Mouse (Mus musculus): ENCODE measurements at regions not wholly inside any gene's neighbourhood (a gene's known extent, or its start where the extent isn't known, plus 50 kb on each side); places are given as distances from the start of the nearest gene placed in this dataset.

DNA sequence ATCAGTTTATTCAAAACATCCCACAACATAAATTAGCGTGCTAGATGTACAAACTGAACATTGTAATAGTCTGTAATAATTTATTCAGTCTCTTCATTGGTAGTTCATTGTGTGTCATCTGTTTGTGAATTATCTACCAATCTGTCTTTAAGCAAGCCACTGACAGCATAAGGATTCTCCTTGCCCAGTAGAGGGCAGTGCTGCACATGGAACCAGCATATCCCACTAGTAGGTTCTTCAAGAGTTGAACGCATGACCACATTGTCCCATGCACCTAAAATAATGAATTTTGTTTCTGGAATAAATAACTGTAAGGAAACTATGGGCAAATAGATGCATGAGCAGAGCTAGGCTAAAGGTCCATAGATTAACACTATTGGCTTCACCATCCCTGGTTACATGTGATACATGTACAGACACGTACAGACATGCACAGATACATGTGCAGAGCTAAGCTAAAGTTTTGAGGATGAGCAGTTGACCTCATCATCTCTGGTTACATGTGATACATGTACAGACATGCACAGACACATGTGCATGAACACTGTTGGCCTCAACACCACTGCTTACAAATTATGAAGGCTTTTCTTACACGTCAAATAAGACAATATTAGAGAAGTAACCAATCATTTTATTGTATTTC is 143.0 kb upstream of the Ctnnd2 start:
- DNase-seq (ENCODE audit: extremely low spot score in 1 of 2, low spot score in 2 of 2): peak; percentile 65 to 79
- no peak overlapping the region for H3K27ac ChIP-seq
- TF ChIP-seq CTCF (IDR thresholded peaks at IDR 0.05): peak; percentile 91
- H3K4me3 ChIP-seq: no peak overlapping the region
- intact Hi-C loops (cut with DNase I): loop anchor here (2.0 to 10.0 kb wide), 5 partner anchors 143 to 1235 kb away; partner anchors contain the start of gene Ctnnd2

DNA sequence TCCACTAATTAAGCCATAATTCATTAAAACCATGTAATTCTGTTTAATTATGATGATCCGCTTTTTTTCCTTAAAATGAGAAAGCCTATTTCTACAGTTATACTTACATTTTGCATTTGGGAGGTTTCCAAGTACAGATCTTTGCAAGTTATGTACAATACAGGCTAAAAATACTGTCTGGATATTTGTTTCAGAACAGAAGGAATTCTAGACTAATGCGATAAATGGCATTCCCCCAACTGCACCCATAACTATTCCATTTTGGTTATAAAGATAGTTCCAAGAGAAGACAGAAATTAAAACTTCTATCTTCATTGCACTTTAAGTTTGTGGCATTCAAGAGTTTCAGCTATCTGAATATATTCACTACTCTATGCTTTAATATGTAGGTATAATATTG is 137.0 kb upstream of the Ctnnd2 start:
- TF ChIP-seq CTCF (IDR thresholded peaks at IDR 0.05): no peak
- DNase-seq (ENCODE audit: extremely low spot score in 1 of 2, low spot score in 2 of 2): no peak

GRCm38 (mm10) chr15:30050851-30051250 is 121.5 kb upstream of the Ctnnd2 start:
- no peak for TF ChIP-seq CTCF (IDR thresholded peaks at IDR 0.05)
- H3K27ac ChIP-seq: no peak overlapping the region
- H3K4me3 ChIP-seq: no peak overlapping the region
- intact Hi-C loops (cut with DNase I): no loop called here
- no peak for DNase-seq (ENCODE audit: extremely low spot score in 1 of 2, low spot score in 2 of 2)

More for the DNA sequence above, 137.0 kb upstream of the Ctnnd2 start:
- H3K4me3 ChIP-seq: no peak overlapping the region
- no peak overlapping the region for H3K27ac ChIP-seq
- intact Hi-C loops (cut with DNase I): no loop called here

GRCm38 (mm10) chr15:30059808-30060207 is 112.6 kb upstream of the Ctnnd2 start:
- no peak for DNase-seq (ENCODE audit: extremely low spot score in 1 of 2, low spot score in 2 of 2)
- intact Hi-C loops (cut with DNase I): no loop called here
- H3K4me3 ChIP-seq: no peak overlapping the region
- no peak for TF ChIP-seq CTCF (IDR thresholded peaks at IDR 0.05)
- no peak overlapping the region for H3K27ac ChIP-seq

DNA sequence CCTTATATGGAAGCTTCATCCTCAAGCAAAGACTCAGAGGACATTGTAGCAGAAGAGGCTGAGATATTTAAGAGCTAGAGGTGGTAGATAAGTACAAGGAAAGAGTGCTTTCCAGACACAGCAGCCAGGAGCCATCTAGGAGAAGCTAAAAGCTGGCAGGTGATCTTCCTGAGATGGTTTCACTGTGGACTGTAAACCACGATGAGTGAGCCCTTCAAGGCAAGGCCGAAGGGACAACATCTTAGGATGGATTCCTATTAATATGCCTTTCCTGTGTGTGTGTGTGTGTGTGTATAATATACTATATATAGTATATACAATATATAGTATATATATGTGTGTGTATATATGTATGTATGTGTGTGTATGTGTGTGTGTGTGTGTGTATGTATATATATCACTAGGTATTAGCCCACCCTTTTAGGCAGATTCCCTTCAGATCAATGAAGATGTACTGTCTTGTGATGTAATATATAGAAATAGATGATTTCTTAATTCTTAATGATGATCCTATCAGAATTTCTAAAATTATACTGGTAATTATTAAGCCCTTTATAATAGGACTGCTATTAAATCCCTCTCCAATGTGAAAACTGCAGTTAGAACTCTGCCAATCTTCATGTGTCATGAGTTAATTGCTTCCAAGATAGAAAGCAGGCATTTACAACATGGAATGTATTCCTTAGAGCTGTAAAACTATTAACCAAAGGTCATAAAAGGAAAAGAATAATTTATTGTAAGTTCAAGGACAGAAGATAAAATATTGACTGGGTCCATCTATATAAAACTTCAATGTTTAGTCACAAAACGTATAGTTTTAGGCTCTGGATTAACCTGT is 111.7 kb upstream of the Ctnnd2 start:
- DNase-seq (ENCODE audit: extremely low spot score in 1 of 2, low spot score in 2 of 2): no peak
- Histone ChIP-seq H3K4me3 (no peak overlapping the region), H3K27ac (no peak overlapping the region)
- intact Hi-C loops (cut with DNase I): no loop called here
- no peak for TF ChIP-seq CTCF (IDR thresholded peaks at IDR 0.05)

GRCm38 (mm10) chr15:30071668-30072067 is 100.7 kb upstream of the Ctnnd2 start:
- no peak for TF ChIP-seq CTCF (IDR thresholded peaks at IDR 0.05)
- DNase-seq (ENCODE audit: extremely low spot score in 1 of 2, low spot score in 2 of 2): no peak
- intact Hi-C loops (cut with DNase I): no loop called here
- Histone ChIP-seq H3K4me3 (no peak overlapping the region), H3K27ac (no peak overlapping the region)

DNA sequence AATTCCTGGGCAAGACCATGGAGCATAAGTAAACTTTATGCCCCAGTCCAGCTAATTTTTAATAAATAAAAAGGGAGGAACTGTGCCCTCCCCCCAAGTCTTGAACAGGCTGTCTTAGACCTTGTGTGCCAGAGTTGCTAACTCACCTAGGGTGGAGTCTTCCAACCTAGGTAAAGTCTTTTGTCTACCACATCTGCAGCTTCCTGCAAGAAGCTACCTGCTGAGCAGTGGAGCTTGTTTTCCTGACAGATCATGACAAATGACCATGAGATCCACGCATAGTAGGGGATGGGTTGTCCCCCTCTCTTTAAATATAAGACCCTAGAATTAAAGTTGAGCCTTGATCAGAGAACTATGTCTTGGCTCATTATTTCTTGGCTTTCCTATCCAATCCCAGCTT is 100.1 kb upstream of the Ctnnd2 start:
- Histone ChIP-seq H3K27ac (no peak overlapping the region), H3K4me3 (no peak overlapping the region)
- no peak for DNase-seq (ENCODE audit: extremely low spot score in 1 of 2, low spot score in 2 of 2)
- intact Hi-C loops (cut with DNase I): no loop called here
- TF ChIP-seq CTCF (IDR thresholded peaks at IDR 0.05): no peak

GRCm38 (mm10) chr15:30087120-30087519 is 85.3 kb upstream of the Ctnnd2 start:
- TF ChIP-seq CTCF (IDR thresholded peaks at IDR 0.05): no peak
- no peak for DNase-seq (ENCODE audit: extremely low spot score in 1 of 2, low spot score in 2 of 2)
- H3K27ac ChIP-seq: no peak overlapping the region
- H3K4me3 ChIP-seq: no peak overlapping the region
- intact Hi-C loops (cut with DNase I): no loop called here

- H3K27ac ChIP-seq: no peak overlapping the region
- DNase-seq (ENCODE audit: extremely low spot score in 1 of 2, low spot score in 2 of 2): no peak
- TF ChIP-seq CTCF (IDR thresholded peaks at IDR 0.05): no peak
- intact Hi-C loops (cut with DNase I): no loop called here
- H3K4me3 ChIP-seq: no peak overlapping the region
These were observed 50.3 kb upstream of the Ctnnd2 start for GRCm38 (mm10) chr15:30122061-30122460.

Measured in left cerebral cortex, adult 2 months (tissue).